Comparison of ENCODE assay signal across 10 mouse cellular contexts in the genomic region with DNA sequence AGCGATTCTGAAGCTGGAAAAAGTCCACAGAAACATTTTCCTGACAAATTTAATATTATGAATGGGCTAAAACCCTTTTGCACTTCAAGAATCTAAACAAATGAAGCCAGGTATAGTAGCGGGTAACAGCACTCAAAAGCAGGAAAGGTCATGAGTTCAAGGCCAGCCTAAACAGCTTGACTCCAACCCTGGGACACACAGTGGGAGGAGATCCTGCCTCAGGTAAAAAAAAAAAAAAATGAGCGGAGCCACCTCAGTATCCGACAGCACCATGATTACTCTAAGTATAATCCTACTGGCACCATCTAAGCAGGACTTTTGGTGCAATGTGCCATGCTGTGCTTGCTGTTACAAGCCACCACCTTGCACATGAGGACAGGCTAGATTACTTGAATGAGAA. TPM values are rescaled to one million over a fixed set of nuclear protein-coding genes. Genes with fewer than 3 reads are reported as not detected.
DNase-seq lines count a peak whose midpoint lies in the region; ATAC-seq lines count a peak whose summit lies in the region.
"Had no signal": no experiment of that assay in that cellular context is flagged by ENCODE, and none has a peak within 500 bp of the region (broad histone marks: within the 10 kb centered on the region; RNA-seq: fewer than 3 reads in every experiment).

No protein-coding gene starts in this region.

- peak overlapping the region; percentile 94; the same call in 1 of the 2 replicates for H3K4me3 ChIP-seq in heart, embryonic 10.5 days
- H3K4me3 ChIP-seq in forebrain, embryonic 15.5 days = peak overlapping the region; percentile 100
- no peak overlapping the region for H3K4me3 ChIP-seq in liver, embryonic 16.5 days (ENCODE audit: low read depth, low read length)

- DNase-seq in heart, embryonic 10.5 days (ENCODE audit: low spot score) = no peak
- no peak for DNase-seq in heart, adult 9 months (ENCODE audit: low spot score in 2 of 2)
- DNase-seq in ES-CJ7 (ENCODE audit: low read depth, low spot score) = peak; percentile 68
- no peak for DNase-seq in urinary bladder, postnatal 25 days (ENCODE audit: low spot score)
- DNase-seq: B cell, adult 2 months; right cerebral cortex, postnatal 25 days had no signal

- no peaks in the 10 kb centered on the region for H3K27me3 ChIP-seq in heart, embryonic 10.5 days (ENCODE audit: insufficient read depth, poor library complexity, severe bottlenecking)
- no peaks in the 10 kb centered on the region for H3K27me3 ChIP-seq in forebrain, embryonic 15.5 days
- H3K27me3 ChIP-seq in liver, embryonic 16.5 days (ENCODE audit: control insufficient read depth, insufficient read depth, low read depth, low read length) = no peaks in the 10 kb centered on the region

- ATAC-seq in forebrain, embryonic 15.5 days (replicated peaks) = no peak
- no peak for ATAC-seq in liver, embryonic 16.5 days (ENCODE audit: low read depth)
- ATAC-seq in monocyte, adult 5-6 weeks (replicated peaks; ENCODE audit: insufficient number of reproducible peaks, low FRiP score, low TSS enrichment, poor library complexity, severe bottlenecking) = no peak
- ATAC-seq in erythroid progenitor cell, adult 5-6 weeks (replicated peaks; ENCODE audit: low FRiP score, poor library complexity, severe bottlenecking) = no peak

- H3K27ac ChIP-seq in heart, embryonic 10.5 days = no peak overlapping the region
- H3K27ac ChIP-seq in forebrain, embryonic 15.5 days (replicated peaks) = no peak overlapping the region
- H3K27ac ChIP-seq in liver, embryonic 16.5 days (ENCODE audit: low read length) = no peak overlapping the region

- H3K4me1 ChIP-seq in heart, embryonic 10.5 days = peaks cover 22% of the 10 kb centered on the region
- H3K4me1 ChIP-seq in forebrain, embryonic 15.5 days = peaks cover 26% of the 10 kb centered on the region
- peaks cover 8% of the 10 kb centered on the region for H3K4me1 ChIP-seq in liver, embryonic 16.5 days (ENCODE audit: control insufficient read depth, low read depth, low read length)

- 81% methylated on average over 4 of the region's 4 CpGs for WGBS in heart, embryonic 10.5 days
- WGBS in forebrain, embryonic 15.5 days = 63% methylated on average over 4 of the region's 4 CpGs
- WGBS in liver, embryonic 16.5 days (ENCODE audit: insufficient replicate concordance) = 84% methylated on average over 4 of the region's 4 CpGs

- peaks cover 38% of the 10 kb centered on the region for H3K36me3 ChIP-seq in heart, embryonic 10.5 days
- peaks cover 32% of the 10 kb centered on the region for H3K36me3 ChIP-seq in forebrain, embryonic 15.5 days
- H3K36me3 ChIP-seq in liver, embryonic 16.5 days (ENCODE audit: control insufficient read depth, insufficient read depth) = peaks cover 13% of the 10 kb centered on the region

- peak overlapping the region; percentile 75 for H3K4me2 ChIP-seq in forebrain, embryonic 15.5 days (replicated peaks)
- H3K4me2 ChIP-seq in liver, embryonic 16.5 days (ENCODE audit: low read depth, low read length) = peak overlapping the region; percentile 91

- H3K9ac ChIP-seq in forebrain, embryonic 15.5 days (replicated peaks) = no peak overlapping the region
- H3K9ac ChIP-seq in liver, embryonic 16.5 days (ENCODE audit: low read depth, low read length) = no peak overlapping the region

- H3K9me3 ChIP-seq in heart, embryonic 10.5 days = no peaks in the 10 kb centered on the region
- no peaks in the 10 kb centered on the region for H3K9me3 ChIP-seq in forebrain, embryonic 15.5 days
- no peaks in the 10 kb centered on the region for H3K9me3 ChIP-seq in liver, embryonic 16.5 days (replicated peaks; ENCODE audit: control insufficient read depth, low read length)

RNA-seq across cellular contexts. Expression of gene Ppp2r5e, which starts 2.2 kb away (rescaled TPM):
- 8.8 and 9.4 TPM in 2 replicates for polyA plus RNA-seq in heart, embryonic 10.5 days (2016; fragmentation: Nextera tagmentation; extraction: Ambion mirVana)
- 22.9 and 26.8 TPM in 2 replicates for polyA plus RNA-seq in forebrain, embryonic 15.5 days (2015; fragmentation: Nextera tagmentation; extraction: Ambion mirVana)
- polyA plus RNA-seq in liver, embryonic 16.5 days (2015; fragmentation: Nextera tagmentation; extraction: Ambion mirVana) = 3.3 and 3.8 TPM in 2 replicates
- total RNA-seq in monocyte, adult 5-6 weeks (2017) = 18.1 to 30.8 TPM (median 25.0 TPM) in 3 replicates
- 41.8 and 61.2 TPM in 2 replicates for total RNA-seq in erythroid progenitor cell, adult 5-6 weeks (2015; ENCODE audit: low replicate concordance)
- total RNA-seq in erythroid progenitor cell, adult 5-6 weeks (2017; ENCODE audit: low replicate concordance) = 28.3 and 29.1 TPM in 2 replicates
